Mouse (Mus musculus) cerebral cortex, adult 2 months (tissue): ENCODE measurements around the gene Zfp69.

Experiments
- WGBS: fragments of 180-500 bp; shearing (Covaris S2); methylation state at CpG from one replicate; pipeline ENCODE4 v1.1.7; 2018; 5-methylcytosine and 5-hydroxymethylcytosine counted together

Zfp69 gene

DNA sequence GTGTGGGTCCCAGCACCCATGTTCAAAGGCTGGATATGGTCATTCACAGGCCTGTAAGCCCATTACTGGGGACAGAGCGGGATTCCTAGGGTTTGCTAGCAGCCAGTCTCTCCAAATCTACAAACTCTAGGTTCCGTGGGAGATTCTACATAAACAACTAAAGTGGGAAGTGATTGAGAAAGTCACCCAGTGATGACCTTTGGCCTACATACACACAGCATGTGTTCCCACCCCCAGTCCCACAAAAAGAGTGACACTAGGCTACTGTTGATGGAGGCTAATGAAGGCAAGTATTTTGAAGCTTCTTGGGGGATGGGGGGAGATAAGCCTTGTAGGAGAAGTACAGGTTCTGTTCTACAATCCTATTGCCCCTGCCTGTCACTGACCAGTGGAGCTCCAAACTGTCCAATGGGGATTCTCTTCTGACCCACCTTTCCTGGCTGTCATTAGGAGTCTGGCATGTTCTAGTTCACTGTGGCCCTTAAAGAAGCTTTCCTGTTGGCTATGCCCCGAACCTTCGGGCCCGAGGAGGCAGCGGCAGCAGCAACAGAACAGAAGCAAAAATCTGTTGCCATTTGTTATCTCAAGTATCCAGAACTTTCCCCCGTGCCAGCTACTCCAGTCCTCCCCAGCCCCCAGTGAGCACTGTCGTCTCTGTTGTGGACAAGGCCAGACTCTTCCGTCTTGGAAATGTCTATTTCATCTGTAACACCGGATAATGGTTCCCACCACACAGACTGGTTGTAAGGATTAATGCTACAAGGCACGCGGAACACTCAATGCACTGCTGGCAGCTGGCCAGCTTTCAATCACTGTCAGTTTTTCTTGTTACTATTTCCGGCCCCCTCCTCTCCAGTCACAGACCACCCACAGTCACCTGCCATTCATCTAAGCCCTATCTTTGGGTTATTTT, 66.0 kb downstream of the Zfp69 start:
- WGBS, result 50% methylated on average over 13 of the region's 13 CpGs

GRCm38 (mm10) chr4:120882002-120882625, 69.4 kb downstream of the Zfp69 start:
- WGBS, result 32% methylated on average over 5 of the region's 5 CpGs

DNA sequence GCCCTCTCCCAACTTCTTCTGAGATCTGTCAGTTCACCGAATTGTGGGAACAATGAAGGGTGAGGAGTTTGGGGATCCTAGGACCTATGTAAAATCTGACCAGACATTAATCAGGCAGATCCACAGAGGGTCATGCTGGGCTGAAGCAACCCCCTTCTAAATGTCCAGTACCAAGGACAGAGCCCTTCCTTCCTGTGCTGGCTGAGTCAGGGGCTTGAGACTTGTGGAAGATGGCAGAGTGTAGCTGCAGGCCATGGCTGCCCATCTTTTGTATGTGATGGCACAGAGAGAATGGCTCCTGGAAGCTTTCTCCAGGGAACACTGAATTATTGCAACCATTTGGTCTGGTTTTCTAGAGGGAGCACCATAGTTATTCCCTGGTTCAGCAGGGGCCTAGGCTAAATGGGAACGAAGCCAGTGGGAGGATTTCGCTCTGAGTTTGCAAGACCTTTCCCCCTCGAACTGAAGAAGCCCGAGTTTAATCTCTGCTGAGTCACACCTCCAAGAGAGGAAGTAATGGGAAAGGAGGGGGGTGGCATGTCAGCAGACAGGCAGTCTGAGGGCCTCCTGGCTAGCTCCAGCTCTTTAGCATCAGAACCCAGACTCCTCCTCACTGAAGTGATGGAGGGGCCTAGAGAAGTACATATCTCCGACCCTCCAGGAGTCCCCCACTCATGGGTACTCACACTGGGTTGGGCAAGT, 70.6 kb downstream of the Zfp69 start:
- 38% methylated on average over 6 of the region's 6 CpGs for WGBS
